Mouse (Mus musculus) heart, embryonic 15.5 days (tissue): ENCODE results near the gene Zfp991. TPM values are rescaled to one million over a fixed set of nuclear protein-coding genes. Genes with fewer than 3 reads are reported as not detected.
"Not testable (repeated sequence)": the region's sequence is repeated elsewhere in the genome, so short reads cannot be mapped to it uniquely, and the experiment has no call there.

Experiments used
- ATAC-seq: fragments of 200-750 bp; cut with Nextera tagmentation; replicated peaks from 2 replicates; pipeline ENCODE4 v1.8.0; 2017; ENCODE audit warnings: low read depth, moderate TSS enrichment; ENCODE audit not compliant: insufficient number of reproducible peaks, insufficient read depth, low FRiP score
- H3K27ac ChIP-seq: fragments of 300-500 bp; sonication (generic); 2 replicates; pipeline ENCODE4 v1.5.1; 2015; ENCODE audit warnings: mild to moderate bottlenecking, inconsistent platforms
- H3K27me3 ChIP-seq: fragments of 300-500 bp; sonication (generic); 2 replicates; pipeline ENCODE4 v1.6.1; 2015; ENCODE audit warnings: inconsistent platforms
- H3K36me3 ChIP-seq: fragments of 300-500 bp; sonication (generic); 2 replicates; pipeline ENCODE4 v1.6.1; 2015; ENCODE audit warnings: mild to moderate bottlenecking, inconsistent platforms
- H3K4me1 ChIP-seq: fragments of 300-500 bp; sonication (generic); replicated peaks from 2 replicates; pipeline ENCODE4 v1.6.1; 2015; ENCODE audit warnings: inconsistent platforms
- H3K4me2 ChIP-seq: fragments of 300-500 bp; sonication (generic); 2 replicates; pipeline ENCODE4 v1.6.1; 2015; ENCODE audit warnings: inconsistent platforms, mild to moderate bottlenecking, moderate library complexity
- H3K4me3 ChIP-seq: fragments of 300-500 bp; sonication (generic); 2 replicates; pipeline ENCODE4 v1.5.1; 2015; ENCODE audit warnings: mild to moderate bottlenecking, inconsistent platforms
- H3K9ac ChIP-seq: fragments of 300-500 bp; sonication (generic); 2 replicates; pipeline ENCODE4 v1.6.1; 2015; ENCODE audit warnings: mild to moderate bottlenecking, inconsistent platforms
- H3K9me3 ChIP-seq: fragments of 300-500 bp; sonication (generic); replicated peaks from 2 replicates; pipeline ENCODE4 v1.6.1; 2016; ENCODE audit warnings: inconsistent platforms
- WGBS: fragments of 180-500 bp; shearing (Covaris S2); methylation state at CpG from one replicate; pipeline ENCODE4 v1.1.7; 2015; ENCODE audit warnings: mixed read lengths; 5-methylcytosine and 5-hydroxymethylcytosine counted together
- polyA plus RNA-seq: library from polyadenylated mRNA; unstranded; fragments of >200 nt; fragmentation: Nextera tagmentation; extraction: Ambion mirVana; gene quantifications from 2 replicates; pipeline ENCODE4 v1.2.1, GENCODE M21; 2015

Gene Zfp991
- polyA plus RNA-seq, 1 experiment from 2014 or later = 5.6 TPM

- H3K4me3 ChIP-seq, H3K4me2 ChIP-seq, H3K9ac ChIP-seq, ATAC-seq, H3K27me3 ChIP-seq, H3K36me3 ChIP-seq, H3K4me1 ChIP-seq, H3K27ac ChIP-seq: not testable (repeated sequence)
- 81% methylated on average over 2 of the region's 2 CpGs for WGBS
- peaks cover 20% of the 10 kb centered on the region for H3K9me3 ChIP-seq
Observed at GRCm38 (mm10) chr4:147127137-147127536, 4.7 kb upstream of the Zfp991 start.

DNA sequence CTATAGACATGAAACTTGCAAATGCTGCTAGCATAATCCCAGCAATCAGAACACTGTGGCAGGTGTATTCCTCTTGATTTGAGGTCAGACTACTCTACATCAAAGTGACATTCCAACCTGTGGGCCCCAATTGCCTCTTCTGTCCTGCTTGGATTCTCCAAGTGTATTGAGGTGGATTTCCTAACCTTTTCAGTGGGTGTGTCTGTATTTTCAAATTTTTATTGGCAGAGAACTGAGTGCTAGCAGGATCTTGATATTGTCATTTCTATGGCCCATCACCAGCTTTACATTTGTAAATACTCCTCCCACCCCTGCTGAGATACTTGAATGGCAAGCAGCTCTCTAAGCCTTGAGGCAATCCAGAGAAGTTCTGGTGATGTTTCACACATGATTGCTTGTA lies 3.7 kb upstream of the Zfp991 start:
- not testable (repeated sequence) for H3K27me3 ChIP-seq, H3K4me3 ChIP-seq, H3K36me3 ChIP-seq, H3K4me2 ChIP-seq, H3K9ac ChIP-seq, H3K4me1 ChIP-seq, ATAC-seq, H3K27ac ChIP-seq
- peaks cover 11% of the 10 kb centered on the region; the same call in 1 of the 2 replicates for H3K9me3 ChIP-seq

DNA sequence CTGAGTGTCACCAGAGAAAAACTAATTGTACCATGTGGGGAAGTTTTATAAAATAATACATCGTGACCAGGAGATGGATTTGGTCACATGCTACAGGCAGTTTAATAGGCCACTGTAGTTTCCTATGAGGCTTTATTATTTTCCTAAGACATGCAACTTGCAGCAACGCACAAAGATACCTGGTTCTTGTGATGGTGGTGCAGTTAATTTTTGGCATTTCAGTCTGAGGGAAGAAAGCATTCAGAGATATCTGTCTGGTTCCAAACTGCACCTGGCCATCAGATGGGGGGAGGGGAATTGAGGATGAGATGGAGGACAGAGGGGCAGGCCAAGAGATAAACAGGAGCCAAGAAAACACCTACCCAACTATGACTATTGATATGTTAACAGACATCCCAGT lies 1.8 kb downstream of the Zfp991 start:
- not testable (repeated sequence) for H3K4me2 ChIP-seq, H3K9me3 ChIP-seq, H3K4me3 ChIP-seq, ATAC-seq, H3K9ac ChIP-seq, H3K27me3 ChIP-seq, H3K36me3 ChIP-seq, H3K4me1 ChIP-seq, H3K27ac ChIP-seq
- WGBS = 46% methylated on average over 2 of the region's 2 CpGs

- not testable (repeated sequence) for H3K9me3 ChIP-seq, H3K4me3 ChIP-seq, H3K27ac ChIP-seq, H3K4me1 ChIP-seq, H3K9ac ChIP-seq, H3K27me3 ChIP-seq, H3K4me2 ChIP-seq, H3K36me3 ChIP-seq
- ATAC-seq = peak; percentile 67
- WGBS = 75% methylated on average over 4 of the region's 4 CpGs
Observed at GRCm38 (mm10) chr4:147141757-147142156, 9.9 kb downstream of the Zfp991 start.

GRCm38 (mm10) chr4:147165282-147165681 lies 33.4 kb downstream of the Zfp991 start:
- H3K27ac ChIP-seq, H3K36me3 ChIP-seq, ATAC-seq, H3K4me3 ChIP-seq, H3K9ac ChIP-seq, H3K9me3 ChIP-seq, H3K4me1 ChIP-seq, H3K27me3 ChIP-seq, H3K4me2 ChIP-seq: not testable (repeated sequence)
- WGBS = 92% methylated on average over 2 of the region's 2 CpGs

GRCm38 (mm10) chr4:147170547-147170946 lies 38.7 kb downstream of the Zfp991 start:
- H3K36me3 ChIP-seq, H3K27ac ChIP-seq, H3K9ac ChIP-seq, H3K9me3 ChIP-seq, H3K27me3 ChIP-seq, H3K4me3 ChIP-seq, ATAC-seq, H3K4me2 ChIP-seq, H3K4me1 ChIP-seq: not testable (repeated sequence)
- WGBS = 94% methylated on average over 2 of the region's 2 CpGs

- peak; percentile 45; the same call in 1 of the 2 replicates for ATAC-seq
- not testable (repeated sequence) for H3K27ac ChIP-seq, H3K4me3 ChIP-seq, H3K36me3 ChIP-seq, H3K9me3 ChIP-seq, H3K9ac ChIP-seq, H3K4me2 ChIP-seq, H3K4me1 ChIP-seq, H3K27me3 ChIP-seq
- 56% methylated on average over 2 of the region's 4 CpGs for WGBS
Observed at GRCm38 (mm10) chr4:147171557-147171956, 39.7 kb downstream of the Zfp991 start.

GRCm38 (mm10) chr4:147176279-147176880 lies 44.5 kb downstream of the Zfp991 start:
- H3K4me1 ChIP-seq, H3K9ac ChIP-seq, H3K4me2 ChIP-seq, H3K27ac ChIP-seq, H3K4me3 ChIP-seq, H3K9me3 ChIP-seq, H3K36me3 ChIP-seq, H3K27me3 ChIP-seq: not testable (repeated sequence)
- 85% methylated on average over 10 of the region's 12 CpGs for WGBS
- peak; percentile 56; the same call in 1 of the 2 replicates for ATAC-seq

GRCm38 (mm10) chr4:147181141-147181685 lies 49.4 kb downstream of the Zfp991 start:
- not testable (repeated sequence) for H3K9me3 ChIP-seq, H3K4me3 ChIP-seq, H3K9ac ChIP-seq, H3K4me2 ChIP-seq, H3K4me1 ChIP-seq, H3K27ac ChIP-seq, ATAC-seq, H3K27me3 ChIP-seq, H3K36me3 ChIP-seq
- WGBS = 91% methylated on average over 8 of the region's 8 CpGs

DNA sequence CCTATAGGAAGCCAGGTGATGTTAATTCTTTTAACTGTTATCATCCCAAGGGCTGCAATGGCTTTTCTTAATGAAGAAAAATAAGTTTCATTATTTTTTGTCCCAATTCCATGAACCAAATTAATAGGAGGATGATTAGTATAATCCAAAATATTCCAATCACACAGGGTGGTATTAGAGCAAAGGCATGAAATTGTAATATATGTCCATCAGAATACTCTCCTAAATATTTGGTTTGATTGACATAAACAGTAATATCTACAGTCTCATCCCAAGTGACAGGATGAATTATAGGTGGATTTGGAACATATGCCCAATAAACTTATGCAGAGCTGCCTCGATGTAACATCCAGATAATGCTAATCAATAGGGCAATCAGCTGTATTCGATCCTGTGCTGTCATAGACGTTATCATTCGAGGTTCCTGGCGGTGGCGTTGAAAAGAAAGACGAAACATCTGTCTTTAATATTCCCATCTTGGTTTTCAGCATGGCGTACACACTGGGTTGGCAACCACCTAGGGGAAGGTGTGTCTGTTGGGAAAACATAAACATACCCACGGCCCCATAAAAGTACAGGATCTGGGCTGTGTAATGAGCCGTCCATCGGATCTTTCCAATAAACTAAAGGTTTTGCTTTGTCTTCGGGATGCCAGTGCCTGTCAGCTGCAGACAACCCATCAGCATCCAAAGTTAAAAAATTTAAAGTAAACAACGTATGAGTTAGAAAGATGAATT lies 50.3 kb downstream of the Zfp991 start:
- H3K4me1 ChIP-seq, H3K4me2 ChIP-seq, H3K36me3 ChIP-seq, H3K27me3 ChIP-seq, ATAC-seq, H3K27ac ChIP-seq, H3K9ac ChIP-seq, H3K4me3 ChIP-seq, H3K9me3 ChIP-seq: not testable (repeated sequence)
- no CpG with 5 or more reads among the region's 13 CpGs for WGBS

GRCm38 (mm10) chr4:147186824-147187223 lies 55.0 kb downstream of the Zfp991 start:
- not testable (repeated sequence) for H3K36me3 ChIP-seq, H3K27ac ChIP-seq, H3K4me1 ChIP-seq, H3K9ac ChIP-seq, H3K4me3 ChIP-seq, H3K9me3 ChIP-seq, H3K27me3 ChIP-seq, H3K4me2 ChIP-seq
- WGBS = 86% methylated on average over 1 of the region's 1 CpGs
- ATAC-seq = 0 out of 2 replicates have a peak, but pooled peaks have one; percentile 39
